Mouse (Mus musculus): ENCODE results near the gene Sclt1. TPM values are rescaled to one million over a fixed set of nuclear protein-coding genes. Genes with fewer than 3 reads are reported as not detected.

The Sclt1 gene
- total RNA-seq, 1 experiment from 2014 or later, result 10.7 TPM

- DNase-seq, result peak; percentile 50
Measured at GRCm38 (mm10) chr3:41586917-41587316, 155.4 kb downstream of the Sclt1 start.

DNA sequence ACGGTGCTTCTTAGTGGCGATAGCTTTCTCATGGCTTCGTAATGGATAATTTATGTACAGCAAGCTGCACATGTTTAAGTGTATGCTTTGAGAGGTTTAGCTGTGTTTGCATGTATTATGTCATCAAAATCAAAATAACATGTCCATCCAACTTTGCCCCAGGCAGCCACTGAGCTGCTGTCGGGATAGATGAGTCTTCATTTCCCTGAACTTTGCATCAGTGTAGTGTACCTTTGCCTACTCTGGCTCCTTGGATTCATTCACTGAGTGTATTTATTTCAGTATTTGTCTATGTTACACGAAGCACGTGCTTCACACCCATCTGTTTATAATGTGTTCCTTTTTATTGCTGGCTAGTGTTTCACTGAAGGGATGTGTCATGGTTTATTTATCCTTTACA is 156.0 kb downstream of the Sclt1 start:
- DNase-seq, result no peak

DNA sequence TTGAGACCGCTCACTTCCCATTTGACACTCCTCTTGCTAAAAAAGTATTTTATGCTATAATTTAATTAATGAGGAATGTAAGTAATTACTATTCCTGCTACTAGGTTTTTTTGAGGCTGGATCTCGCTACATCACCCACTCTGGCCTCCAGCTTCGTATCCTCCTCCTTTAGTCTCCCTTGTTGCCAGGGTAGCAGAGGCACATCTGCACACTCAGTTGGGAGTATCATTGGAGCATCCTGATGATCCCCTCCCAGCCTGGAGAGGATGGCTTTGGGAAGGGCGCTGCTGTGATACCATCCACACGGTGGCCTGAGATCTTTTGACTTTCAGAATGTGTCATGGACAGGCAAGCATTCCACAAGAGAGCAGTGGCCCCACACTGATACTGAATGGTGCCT is 156.8 kb downstream of the Sclt1 start:
- no peak for DNase-seq

DNA sequence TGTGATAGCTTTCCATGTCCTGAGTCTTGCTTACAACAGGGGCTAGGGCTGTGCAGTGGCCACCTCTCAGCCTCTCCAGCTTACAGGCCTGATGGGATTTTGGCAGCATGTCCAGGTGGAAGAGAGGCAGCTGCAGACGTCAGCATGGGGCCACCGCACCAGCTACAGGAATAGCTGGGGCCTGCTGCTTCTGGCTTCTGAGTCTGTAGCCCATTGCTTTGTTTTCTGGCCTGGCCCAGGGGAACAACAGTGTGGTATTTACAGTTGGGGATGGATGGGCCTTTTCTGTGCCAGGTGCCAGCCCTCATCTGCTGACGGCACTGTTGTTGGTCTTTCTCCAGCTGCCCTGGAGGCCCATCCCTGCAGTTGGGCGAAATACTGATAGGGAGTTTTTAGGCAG is 158.7 kb downstream of the Sclt1 start:
- DNase-seq, result peak; percentile 31

DNA sequence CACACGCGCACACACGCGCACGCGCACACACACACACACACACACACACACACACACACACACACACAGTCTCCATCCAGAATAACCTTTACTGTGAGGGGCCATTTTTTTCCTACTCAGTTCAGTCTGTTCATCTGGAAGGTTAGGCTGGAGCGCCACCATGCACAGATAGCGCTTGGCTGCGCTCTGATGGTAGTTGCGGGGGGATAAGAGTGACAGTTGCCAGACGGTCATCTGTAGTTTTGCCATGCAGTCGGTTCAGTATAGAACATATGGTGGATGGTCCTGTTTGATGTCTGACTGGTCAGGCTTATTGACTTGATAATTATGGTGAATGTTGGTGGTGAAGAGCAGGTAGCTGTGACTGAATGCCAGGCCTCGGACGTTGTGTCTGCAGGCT is 159.2 kb downstream of the Sclt1 start:
- DNase-seq, result no peak

DNA sequence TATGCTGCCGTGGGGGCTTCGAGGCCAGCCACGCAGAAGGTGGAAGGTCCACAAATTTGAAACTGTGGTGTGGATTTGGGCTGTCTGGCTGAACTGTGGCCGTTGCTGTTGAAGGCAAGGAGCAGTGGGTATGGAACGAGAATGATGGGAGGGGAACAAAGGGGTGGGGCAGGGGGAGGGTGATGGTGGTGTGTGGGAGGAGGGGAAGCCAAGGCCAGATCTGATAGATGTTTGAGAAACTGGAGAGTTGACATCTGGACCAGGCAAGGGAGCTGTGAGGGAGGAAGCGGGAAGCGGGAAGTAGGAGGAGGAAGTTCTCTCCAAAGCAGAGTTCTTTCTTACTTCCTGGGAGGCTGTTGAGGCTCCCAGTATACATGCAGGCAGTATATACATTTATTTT is 160.1 kb downstream of the Sclt1 start:
- DNase-seq, result no peak

- no peak for DNase-seq
Measured at GRCm38 (mm10) chr3:41581436-41581835, 160.9 kb downstream of the Sclt1 start.

GRCm38 (mm10) chr3:41580401-41581323 is 161.7 kb downstream of the Sclt1 start:
- DNase-seq, result peak; percentile 12

- no peak for DNase-seq
Measured at GRCm38 (mm10) chr3:41579873-41580272, 162.4 kb downstream of the Sclt1 start.

DNA sequence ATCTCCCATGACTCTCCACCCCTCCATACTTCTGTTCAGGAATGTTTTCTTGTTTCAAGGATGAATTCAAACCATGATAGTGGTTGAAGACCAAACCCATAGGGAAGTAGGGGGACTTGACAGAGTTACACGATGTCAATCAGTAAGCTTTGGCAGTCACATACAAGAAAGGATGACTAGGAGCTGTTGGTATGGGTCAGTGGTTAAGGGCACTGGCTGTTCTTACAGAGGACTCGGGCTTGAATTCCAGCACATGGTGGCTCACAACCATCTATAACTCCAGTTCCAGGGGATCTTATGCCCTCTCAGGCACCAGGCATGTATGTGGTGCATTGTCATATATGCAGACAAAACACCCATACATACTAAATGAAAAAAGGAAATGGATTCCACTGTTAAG is 165.1 kb downstream of the Sclt1 start:
- no peak for DNase-seq

Other genes starting within 250 kb of the Sclt1 start
- 42.8 and 43.5 TPM in 2 replicates for gene Jade1, start 186.8 kb downstream of the Sclt1 start, total RNA-seq (2021)
- 9.6 and 13.3 TPM in 2 replicates for gene D3Ertd751e, start 97 bp upstream of the Sclt1 start, total RNA-seq (2021)